Mouse (Mus musculus) spleen, postnatal 0 days (tissue): ENCODE measurements around the gene Smim11. TPM values are rescaled to one million over a fixed set of nuclear protein-coding genes. Genes with fewer than 3 reads are reported as not detected.

ENCODE experiments used
- polyA plus RNA-seq: library from polyadenylated mRNA; unstranded; fragments of >200 nt; fragmentation: Nextera tagmentation; extraction: Ambion mirVana; gene quantifications from 2 replicates; pipeline ENCODE4 v1.2.1, GENCODE M21; 2015

Smim11 gene
- 86.5 and 89.9 TPM in 2 replicates for polyA plus RNA-seq

DNA sequence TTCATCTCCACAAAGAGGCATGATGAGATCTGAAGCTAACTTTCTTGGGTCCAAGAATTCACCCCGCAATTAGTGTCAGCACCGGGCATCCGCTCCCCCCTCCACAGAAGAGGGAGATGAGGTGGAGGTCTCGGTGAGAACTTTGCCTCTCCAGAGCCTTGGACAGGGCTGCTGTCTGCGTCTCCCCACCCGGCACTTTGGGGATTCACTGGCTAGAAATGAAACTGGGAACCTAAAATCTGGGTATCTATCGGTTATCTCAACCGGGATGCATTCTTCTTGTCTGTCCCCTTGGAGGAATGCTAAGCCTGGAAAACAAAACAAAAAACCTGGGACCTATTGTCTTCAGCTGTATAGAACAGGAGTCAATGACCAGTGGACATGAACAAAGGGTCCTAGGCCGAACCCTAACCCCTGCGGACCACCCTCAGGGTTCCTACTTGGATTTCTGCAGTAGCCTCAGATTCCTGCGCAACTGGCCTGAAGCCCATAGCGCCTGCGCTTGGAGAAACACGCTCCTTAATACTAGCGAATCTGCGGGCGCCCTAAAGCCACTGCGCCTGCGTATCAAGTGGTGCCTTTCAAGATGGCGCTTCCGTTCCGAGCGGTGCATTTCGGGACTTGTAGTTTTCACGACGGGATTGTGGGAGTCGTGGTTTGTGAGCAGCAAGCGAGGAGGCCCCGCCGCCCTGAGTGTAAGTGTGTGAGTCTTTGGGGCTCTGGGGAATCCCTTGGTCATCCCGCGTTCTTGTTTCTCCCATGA, at the start of gene Smim11:
TSS of gene Smim11 (plus strand) at position 638 of the 763 bp plus-strand sequence.

DNA sequence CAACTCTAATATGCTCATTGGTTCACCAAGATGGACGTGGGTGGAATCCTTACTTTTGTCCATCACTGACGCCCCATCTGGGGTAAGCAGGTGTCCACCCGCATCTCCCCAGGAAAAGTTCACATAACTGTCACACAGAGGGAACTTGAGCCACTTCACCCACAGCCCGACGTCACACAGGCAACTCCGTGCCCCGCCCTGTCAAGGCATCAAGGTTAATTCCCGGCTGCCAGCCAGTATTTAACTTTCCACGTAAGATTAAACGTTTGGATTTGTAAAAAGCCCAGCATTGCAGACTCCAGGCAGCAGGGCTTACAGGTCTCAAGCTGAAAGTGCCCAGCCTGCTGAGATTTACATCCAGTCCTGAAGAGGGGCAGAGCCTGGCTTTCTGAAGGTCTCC, 9.0 kb upstream of the Smim11 start, which contains the start of gene Kcne2:
TSS of gene Kcne2 (plus strand) at position 289 of the 400 bp plus-strand sequence.

DNA sequence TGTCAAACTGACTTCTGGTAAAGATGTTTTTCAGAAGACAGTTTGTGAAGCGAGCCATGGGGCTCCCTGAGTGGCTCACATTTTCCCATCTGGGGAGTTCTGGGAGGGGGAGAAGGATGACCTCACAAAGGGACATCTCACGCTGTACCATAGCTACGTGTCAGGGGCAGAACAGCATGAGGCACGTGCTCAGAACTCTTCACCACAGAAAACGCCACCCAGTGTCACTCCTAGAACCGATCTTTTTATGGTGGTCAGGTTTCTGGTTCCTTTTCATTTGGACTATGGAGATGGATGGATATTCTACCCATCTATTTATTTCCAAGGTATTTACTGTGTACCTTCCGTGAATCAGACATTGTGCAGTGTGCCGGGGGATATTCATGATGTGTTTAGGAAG, 20.3 kb downstream of the Smim11 start, which contains the start of gene Fam243:
TSS of gene Fam243 (minus strand) at position 101 of the 400 bp plus-strand sequence.

DNA sequence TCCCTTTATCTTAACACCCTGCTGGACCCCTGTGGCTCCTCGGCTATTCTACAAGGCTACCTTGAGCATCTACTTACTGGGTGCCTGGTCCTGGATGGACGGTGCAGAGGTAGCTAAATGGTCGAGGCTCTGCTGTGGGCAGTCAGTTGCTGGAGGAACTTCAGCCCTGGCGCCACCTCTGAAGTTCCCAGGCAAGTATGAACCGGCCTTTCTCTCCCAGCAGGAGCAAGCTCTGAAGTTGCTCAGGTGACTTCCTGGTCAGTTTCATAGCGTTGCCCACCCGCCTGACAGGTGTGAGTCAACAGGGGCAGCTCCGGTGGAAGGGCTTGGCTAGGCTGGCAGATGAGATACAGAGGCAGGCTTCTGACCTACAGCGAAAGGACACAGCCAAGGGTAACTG, 58.1 kb downstream of the Smim11 start, which contains the start of gene Kcne1:
TSS of gene Kcne1 (minus strand) at position 240 of the 400 bp plus-strand sequence.

Other genes starting within 250 kb of the Smim11 start
- gene Mrps6, start 243.0 kb upstream of the Smim11 start, polyA plus RNA-seq: 50.4 and 59.5 TPM in 2 replicates
- 0.16 TPM in 1 of 2 replicates, not detected in the other for gene Gm49711, start 243.0 kb upstream of the Smim11 start, polyA plus RNA-seq
- gene Slc5a3, start 243.0 kb upstream of the Smim11 start, polyA plus RNA-seq: 1.9 and 2.2 TPM in 2 replicates
- gene Kcne2, start 8.9 kb upstream of the Smim11 start, polyA plus RNA-seq: 0.15 TPM in 1 of 2 replicates, not detected in the other
- gene Fam243, start 20.2 kb downstream of the Smim11 start, polyA plus RNA-seq: not detected in 2 replicates
- not detected in 2 replicates for gene Kcne1, start 58.2 kb downstream of the Smim11 start, polyA plus RNA-seq
- gene Rcan1, start 169.6 kb downstream of the Smim11 start, polyA plus RNA-seq: 13.9 and 20.2 TPM in 2 replicates
- gene Clic6, start 184.4 kb downstream of the Smim11 start, polyA plus RNA-seq: 0.05 and 0.12 TPM in 2 replicates